Mouse (Mus musculus) liver, embryonic 12.5 days (tissue): ENCODE data around the gene Ino80d. TPM values are rescaled to one million over a fixed set of nuclear protein-coding genes. Genes with fewer than 3 reads are reported as not detected.
A peak's percentile ranks its signal among the peaks of the same experiment; 100 is the strongest.
"Not testable (repeated sequence)": the region's sequence is repeated elsewhere in the genome, so short reads cannot be mapped to it uniquely, and the experiment has no call there.

Experiments used
- ATAC-seq: fragments of 200-750 bp; cut with Nextera tagmentation; 2 replicates; pipeline ENCODE4 v1.8.0; 2017; ENCODE audit warnings: moderate number of reproducible peaks, mild to moderate bottlenecking, moderate library complexity
- H3K27ac ChIP-seq: fragments of 300-500 bp; sonication (generic); 2 replicates; pipeline ENCODE4 v1.5.1; 2016; ENCODE audit warnings: mild to moderate bottlenecking
- H3K27me3 ChIP-seq: fragments of 300-500 bp; sonication (generic); replicated peaks from 2 replicates; pipeline ENCODE4 v1.6.1; 2016; ENCODE audit warnings: mild to moderate bottlenecking, moderate library complexity
- H3K36me3 ChIP-seq: fragments of 300-500 bp; sonication (generic); 2 replicates; pipeline ENCODE4 v1.6.1; 2016; ENCODE audit warnings: mild to moderate bottlenecking, moderate library complexity
- H3K4me1 ChIP-seq: fragments of 300-500 bp; sonication (generic); 2 replicates; pipeline ENCODE4 v1.6.1; 2016
- H3K4me2 ChIP-seq: fragments of 300-500 bp; sonication (generic); 2 replicates; pipeline ENCODE4 v1.6.1; 2016; ENCODE audit warnings: mild to moderate bottlenecking, moderate library complexity
- H3K4me3 ChIP-seq: fragments of 300-500 bp; sonication (generic); 2 replicates; pipeline ENCODE4 v1.5.1; 2016; ENCODE audit warnings: mild to moderate bottlenecking, moderate library complexity
- H3K9ac ChIP-seq: fragments of 300-500 bp; sonication (generic); 2 replicates; pipeline ENCODE4 v1.6.1; 2016; ENCODE audit warnings: mild to moderate bottlenecking, moderate library complexity
- H3K9me3 ChIP-seq: fragments of 300-500 bp; sonication (generic); replicated peaks from 2 replicates; pipeline ENCODE4 v1.6.1; 2016; ENCODE audit warnings: mild to moderate bottlenecking, moderate library complexity
- WGBS: fragments of 180-500 bp; shearing (Covaris S2); methylation state at CpG from one replicate; pipeline ENCODE4 v1.1.7; 2016; ENCODE audit not compliant: insufficient replicate concordance; 5-methylcytosine and 5-hydroxymethylcytosine counted together
- polyA plus RNA-seq: library from polyadenylated mRNA; unstranded; fragments of >200 nt; fragmentation: Nextera tagmentation; extraction: Ambion mirVana; gene quantifications from 2 replicates; pipeline ENCODE4 v1.2.1, GENCODE M21; 2016

The Ino80d gene
- polyA plus RNA-seq: 7.1 and 7.2 TPM in 2 replicates

- peak; percentile 84 for ATAC-seq
- Histone ChIP-seq H3K4me3 (peak within 1 kb of the TSS; percentile 94), H3K9me3 (no peaks in the 10 kb centered on the region), H3K9ac (peak within 1 kb of the TSS; percentile 99), H3K4me1 (peaks cover 65% of the 10 kb centered on the region), H3K27me3 (no peaks in the 10 kb centered on the region), H3K36me3 (peaks cover 26% of the 10 kb centered on the region), H3K4me2 (peak within 1 kb of the TSS; percentile 89), H3K27ac (peak within 1 kb of the TSS; percentile 98)
- under 1% methylated on average over 42 of the region's 42 CpGs for WGBS
Measured at GRCm38 (mm10) chr1:63114136-63114781, at the start of gene Ino80d. TSS of gene Ino80d (minus strand) at chr1:63114667.

DNA sequence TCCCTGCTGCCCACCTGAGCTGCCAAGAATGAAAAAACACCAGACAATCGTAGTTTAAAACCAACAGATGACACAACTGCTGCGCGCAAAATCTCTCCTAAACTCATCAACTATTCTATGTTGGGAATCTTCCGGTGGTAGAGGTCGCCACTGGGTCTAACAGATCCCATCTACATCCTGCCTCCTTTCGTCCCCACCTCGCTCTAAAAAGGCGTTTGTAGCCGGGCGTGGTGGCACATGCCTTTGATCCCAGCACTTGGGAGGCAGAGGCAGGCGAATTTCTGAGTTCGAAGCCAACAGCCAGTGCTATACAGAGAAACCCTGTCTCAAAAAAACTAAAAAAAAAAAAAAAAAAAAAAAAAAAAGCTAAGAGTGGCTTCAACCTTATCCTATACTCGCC, 25.8 kb upstream of the Ino80d start:
- Histone ChIP-seq H3K27me3 (no peaks in the 10 kb centered on the region), H3K9me3 (no peaks in the 10 kb centered on the region), H3K9ac (no peak overlapping the region), H3K4me2 (no peak overlapping the region), H3K4me1 (no peaks in the 10 kb centered on the region), H3K36me3 (peaks cover 59% of the 10 kb centered on the region), H3K4me3 (no peak overlapping the region), H3K27ac (no peak overlapping the region)
- WGBS: 86% methylated on average over 13 of the region's 13 CpGs
- ATAC-seq: no peak

- not testable (repeated sequence) for H3K4me1 ChIP-seq, H3K27ac ChIP-seq, H3K4me3 ChIP-seq, ATAC-seq, H3K4me2 ChIP-seq, H3K9ac ChIP-seq, H3K9me3 ChIP-seq, H3K27me3 ChIP-seq
- peaks cover 42% of the 10 kb centered on the region for H3K36me3 ChIP-seq
- 87% methylated on average over 1 of the region's 1 CpGs for WGBS
Measured at GRCm38 (mm10) chr1:63138586-63138985, 24.1 kb upstream of the Ino80d start.

DNA sequence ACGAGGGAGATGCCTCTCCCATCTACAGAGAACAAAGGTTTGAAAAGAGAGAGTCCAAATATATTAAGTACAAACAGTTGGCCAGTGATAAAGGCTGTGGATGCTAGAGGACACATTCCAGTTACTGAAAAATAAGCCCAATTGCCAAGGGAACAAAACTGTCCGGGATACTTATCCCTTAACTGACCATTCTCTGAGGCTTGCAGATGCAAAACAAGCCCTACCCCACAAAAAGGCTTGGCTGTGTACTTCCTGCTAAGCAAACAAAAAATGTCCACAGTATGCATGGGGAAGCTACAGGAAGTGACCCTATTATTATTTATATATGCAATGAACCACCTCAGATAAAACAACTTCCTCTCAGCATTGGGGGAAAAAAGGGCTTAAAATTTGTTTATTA, 23.5 kb upstream of the Ino80d start:
- Histone ChIP-seq H3K36me3 (peaks cover 37% of the 10 kb centered on the region), H3K4me3 (no peak overlapping the region), H3K9me3 (no peaks in the 10 kb centered on the region), H3K4me1 (no peaks in the 10 kb centered on the region), H3K27ac (no peak overlapping the region), H3K9ac (no peak overlapping the region), H3K4me2 (no peak overlapping the region), H3K27me3 (no peaks in the 10 kb centered on the region)
- no peak for ATAC-seq
- WGBS: 83% methylated on average over 2 of the region's 2 CpGs

DNA sequence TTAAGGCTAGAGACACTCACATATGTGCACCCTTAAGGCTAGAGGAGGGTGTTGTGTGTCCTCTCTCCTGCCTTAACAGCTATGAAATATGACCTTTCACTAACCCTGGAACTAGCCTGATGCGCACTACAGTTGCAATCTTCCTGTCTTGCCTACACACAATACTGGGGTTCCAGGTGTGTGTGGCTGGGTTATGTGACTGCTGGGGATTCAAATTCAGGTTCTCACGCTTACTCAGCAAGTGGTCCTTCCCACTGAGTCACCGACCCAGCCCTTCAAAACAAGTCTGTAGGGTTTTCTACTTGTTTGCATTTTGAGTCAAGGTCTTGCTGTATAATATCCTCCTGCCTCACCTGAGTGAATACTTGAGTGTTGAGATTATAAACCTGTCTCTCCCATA, 20.1 kb upstream of the Ino80d start:
- WGBS: 67% methylated on average over 3 of the region's 3 CpGs

DNA sequence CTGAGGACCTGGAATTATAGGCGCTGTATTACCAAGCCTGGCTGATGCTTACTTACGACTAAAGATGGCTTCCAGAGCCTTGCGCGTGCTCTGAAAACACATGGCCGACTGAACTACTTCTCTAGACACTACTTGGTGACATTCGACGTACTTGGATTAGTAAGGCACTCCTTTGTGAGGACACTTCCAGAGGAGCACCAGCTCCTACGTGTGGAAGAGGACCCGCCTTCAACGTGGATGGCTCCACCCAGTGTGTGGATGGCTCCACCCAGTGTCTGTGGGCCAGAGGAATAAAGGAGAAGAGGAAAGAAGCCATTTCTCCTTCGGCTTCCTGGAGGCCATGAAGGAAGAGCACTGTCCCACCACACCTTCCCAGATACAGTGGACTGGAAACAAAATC, 17.3 kb upstream of the Ino80d start:
- Histone ChIP-seq H3K4me2 (no peak overlapping the region), H3K4me1 (peaks cover 24% of the 10 kb centered on the region), H3K27ac (no peak overlapping the region), H3K36me3 (peaks cover 6% of the 10 kb centered on the region; the same call in 1 of the 2 replicates), H3K4me3 (no peak overlapping the region), H3K27me3 (no peaks in the 10 kb centered on the region), H3K9ac (no peak overlapping the region), H3K9me3 (no peaks in the 10 kb centered on the region)
- ATAC-seq: no peak
- whole genome bisulfite sequencing: 78% methylated on average over 11 of the region's 11 CpGs

More for the DNA sequence above, 20.1 kb upstream of the Ino80d start:
- no peaks in the 10 kb centered on the region for H3K9me3 ChIP-seq
- peaks cover 13% of the 10 kb centered on the region for H3K36me3 ChIP-seq
- H3K27ac ChIP-seq: no peak overlapping the region
- no peak overlapping the region for H3K4me2 ChIP-seq
- peaks cover 18% of the 10 kb centered on the region for H3K4me1 ChIP-seq
- no peak overlapping the region for H3K4me3 ChIP-seq
- H3K9ac ChIP-seq: no peak overlapping the region
- H3K27me3 ChIP-seq: no peaks in the 10 kb centered on the region
- no peak for ATAC-seq

DNA sequence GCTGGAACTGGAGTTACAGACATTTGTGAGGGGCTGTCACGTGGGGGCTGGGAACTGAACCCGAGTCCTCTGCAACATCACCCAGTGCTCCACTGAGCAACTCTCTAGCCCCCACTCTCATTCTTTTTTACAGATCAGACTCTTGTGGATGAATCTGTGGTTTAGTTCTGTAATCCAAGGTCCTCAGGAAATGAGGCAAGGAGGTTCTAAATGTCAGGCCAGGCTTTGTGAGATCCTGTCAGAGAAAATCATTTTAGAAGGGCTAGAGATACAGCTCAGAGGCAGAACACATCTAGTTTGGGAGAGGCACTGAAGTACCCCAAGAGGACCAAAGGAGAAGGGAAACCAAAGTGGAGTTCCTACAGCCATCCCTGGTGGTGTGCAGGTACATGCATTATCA, 16.4 kb upstream of the Ino80d start:
- Histone ChIP-seq H3K9ac (no peak overlapping the region), H3K4me2 (no peak overlapping the region), H3K9me3 (no peaks in the 10 kb centered on the region), H3K4me1 (peaks cover 24% of the 10 kb centered on the region), H3K36me3 (peaks cover 10% of the 10 kb centered on the region; the same call in 1 of the 2 replicates), H3K27me3 (no peaks in the 10 kb centered on the region), H3K4me3 (no peak overlapping the region), H3K27ac (0 out of 2 replicates have a peak overlapping the region, but pooled peaks have one; percentile 5)
- 28% methylated on average over 2 of the region's 2 CpGs for WGBS
- ATAC-seq: no peak

DNA sequence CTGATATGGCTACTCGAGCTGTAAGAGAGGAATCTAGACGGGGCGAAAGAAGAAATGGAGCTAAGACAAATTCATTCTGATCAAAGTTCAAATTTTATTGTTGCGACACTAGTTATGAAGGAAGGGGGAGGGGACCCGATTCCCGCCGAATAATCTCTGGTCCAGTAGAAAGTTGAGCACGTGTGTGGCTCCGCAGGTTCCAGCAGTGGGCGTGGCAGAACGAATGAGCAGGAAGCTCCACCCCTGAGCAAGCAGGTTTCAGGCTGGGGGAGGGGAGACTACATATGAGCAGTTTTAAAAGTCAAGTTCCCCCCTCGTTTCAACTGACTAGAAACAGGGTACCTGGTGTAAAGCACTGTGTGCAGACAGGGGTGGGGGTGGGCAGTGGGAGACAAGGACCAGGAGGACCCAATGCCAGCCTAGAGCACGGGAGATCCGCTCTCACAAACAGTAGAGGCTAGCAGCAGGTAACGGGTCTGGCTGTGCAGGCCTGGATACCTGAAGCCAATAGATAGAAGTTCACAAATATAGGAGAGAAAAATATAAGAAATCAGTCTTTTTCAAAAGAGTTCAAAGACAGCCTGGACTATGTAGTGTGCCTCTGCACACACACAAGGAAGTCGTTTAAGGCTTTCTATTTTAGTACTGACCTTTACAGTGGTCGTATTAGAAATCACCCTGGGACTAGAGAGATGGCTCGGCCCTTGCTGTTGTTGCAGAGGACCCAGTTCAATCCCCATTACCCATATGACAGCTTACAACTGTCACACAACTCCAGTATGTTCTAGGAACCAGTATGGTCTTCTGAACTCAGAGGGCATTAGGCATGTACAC, 15.6 kb upstream of the Ino80d start:
- peaks cover 18% of the 10 kb centered on the region for H3K36me3 ChIP-seq
- H3K9me3 ChIP-seq: no peaks in the 10 kb centered on the region
- H3K4me1 ChIP-seq: peaks cover 24% of the 10 kb centered on the region
- peak overlapping the region; percentile 51 for H3K4me3 ChIP-seq
- H3K27me3 ChIP-seq: no peaks in the 10 kb centered on the region
- WGBS: 10% methylated on average over 18 of the region's 18 CpGs
- peak overlapping the region; percentile 71 for H3K9ac ChIP-seq
- H3K4me2 ChIP-seq: peak overlapping the region; percentile 78
- peak overlapping the region; percentile 63 for H3K27ac ChIP-seq
- peak; percentile 69 for ATAC-seq

DNA sequence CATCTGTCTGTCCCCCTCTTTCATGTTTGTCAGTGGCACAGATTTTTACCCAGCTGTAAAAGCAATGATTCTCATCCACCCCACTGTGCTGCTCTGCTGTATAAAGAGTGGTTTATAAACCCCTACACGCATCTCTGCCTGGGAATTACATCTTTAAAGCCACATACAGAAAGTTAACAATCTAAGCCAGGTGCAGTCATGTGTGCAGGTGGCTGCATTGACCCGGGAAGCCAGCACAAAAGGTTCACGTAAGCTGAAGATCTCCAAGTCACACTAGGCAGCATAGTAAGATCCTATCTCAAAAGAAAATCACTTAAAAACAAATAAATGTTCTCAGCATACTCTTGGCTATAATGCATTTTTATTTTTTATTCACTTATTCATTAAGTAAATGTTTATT, 14.8 kb upstream of the Ino80d start:
- no peaks in the 10 kb centered on the region for H3K27me3 ChIP-seq
- H3K4me2 ChIP-seq: peak overlapping the region; percentile 78
- 73% methylated on average over 3 of the region's 3 CpGs for WGBS
- ATAC-seq: no peak
- H3K27ac ChIP-seq: no peak overlapping the region
- peaks cover 24% of the 10 kb centered on the region for H3K36me3 ChIP-seq
- H3K9me3 ChIP-seq: no peaks in the 10 kb centered on the region
- H3K4me3 ChIP-seq: peak overlapping the region; percentile 51; the same call in 1 of the 2 replicates
- no peak overlapping the region for H3K9ac ChIP-seq
- peaks cover 24% of the 10 kb centered on the region for H3K4me1 ChIP-seq

DNA sequence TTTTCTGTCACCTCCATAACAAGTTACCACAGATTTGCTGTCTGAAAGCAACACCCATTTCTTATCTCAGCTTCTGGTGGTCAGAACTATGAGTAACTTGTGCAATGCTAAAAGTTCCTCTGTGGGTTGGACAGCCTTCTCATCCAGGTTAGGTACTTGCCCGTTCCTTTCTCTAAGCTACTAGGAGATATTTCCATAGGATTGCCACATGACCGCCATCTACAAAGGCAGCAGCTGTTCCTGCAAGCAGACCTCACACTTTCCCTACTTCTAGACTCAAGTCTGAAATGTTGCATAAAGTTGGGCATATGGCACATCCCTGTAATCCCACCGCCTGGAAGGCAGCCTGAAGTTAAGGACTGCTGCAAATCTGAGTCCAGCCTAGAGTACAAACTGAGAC, 11.7 kb upstream of the Ino80d start:
- no peaks in the 10 kb centered on the region for H3K27me3 ChIP-seq
- 74% methylated on average over 3 of the region's 3 CpGs for WGBS
- H3K4me1 ChIP-seq: peaks cover 21% of the 10 kb centered on the region
- no peak overlapping the region for H3K4me3 ChIP-seq
- H3K36me3 ChIP-seq: peaks cover 54% of the 10 kb centered on the region
- no peak overlapping the region for H3K27ac ChIP-seq
- ATAC-seq: no peak
- no peaks in the 10 kb centered on the region for H3K9me3 ChIP-seq
- no peak overlapping the region for H3K9ac ChIP-seq
- H3K4me2 ChIP-seq: no peak overlapping the region

GRCm38 (mm10) chr1:63123823-63124450, 9.5 kb upstream of the Ino80d start:
- Histone ChIP-seq H3K4me3 (no peak overlapping the region), H3K27ac (peak overlapping the region; percentile 58), H3K9ac (no peak overlapping the region), H3K36me3 (peaks cover 75% of the 10 kb centered on the region), H3K4me2 (no peak overlapping the region), H3K27me3 (no peaks in the 10 kb centered on the region), H3K4me1 (peaks cover 17% of the 10 kb centered on the region), H3K9me3 (no peaks in the 10 kb centered on the region)
- 70% methylated on average over 6 of the region's 6 CpGs for WGBS
- peak; percentile 53 for ATAC-seq

DNA sequence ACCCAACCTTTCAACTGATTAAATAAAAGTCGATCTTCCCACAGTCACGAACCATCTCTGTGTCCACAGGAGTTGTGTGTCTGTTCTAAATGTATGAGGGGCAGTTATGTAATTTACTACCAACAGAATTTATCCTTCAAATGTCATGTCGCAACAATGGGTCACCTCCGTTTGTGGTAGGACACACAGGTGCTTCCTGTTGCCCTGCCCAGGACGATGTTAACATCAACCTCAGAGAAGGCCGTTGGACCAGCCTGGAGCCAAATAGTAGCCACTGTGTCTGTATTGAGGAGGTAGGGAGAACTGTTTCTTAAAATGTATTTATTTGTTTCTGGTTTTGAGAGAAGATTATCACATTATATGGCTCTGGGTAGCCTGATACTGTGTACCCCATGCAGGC, 7.5 kb upstream of the Ino80d start:
- H3K36me3 ChIP-seq: peaks cover 83% of the 10 kb centered on the region
- H3K9ac ChIP-seq: no peak overlapping the region
- no peak overlapping the region for H3K4me3 ChIP-seq
- no peak overlapping the region for H3K4me2 ChIP-seq
- H3K27me3 ChIP-seq: no peaks in the 10 kb centered on the region
- peaks cover 30% of the 10 kb centered on the region for H3K4me1 ChIP-seq
- no peak overlapping the region for H3K27ac ChIP-seq
- WGBS: 61% methylated on average over 6 of the region's 6 CpGs
- ATAC-seq: no peak
- H3K9me3 ChIP-seq: no peaks in the 10 kb centered on the region
